Mouse (Mus musculus) CD4-positive, CD25-positive, alpha-beta regulatory T cell, adult 2 months (primary cell): ENCODE results near the gene Rock2.

ENCODE experiments used
- DNase-seq: peaks from one replicate; pipeline ENCODE4 v3.0.0-alpha.2; 2012; ENCODE audit warnings: low read depth, low spot score

Rock2 gene

GRCm38 (mm10) chr12:16872006-16872405 is 22.7 kb upstream of the Rock2 start:
- DNase-seq: no peak

GRCm38 (mm10) chr12:16872926-16873464 is 21.7 kb upstream of the Rock2 start:
- DNase-seq: no peak

GRCm38 (mm10) chr12:16873549-16873948 is 21.1 kb upstream of the Rock2 start:
- DNase-seq: no peak

GRCm38 (mm10) chr12:16874086-16874485 is 20.6 kb upstream of the Rock2 start:
- DNase-seq: peak; percentile 63

- DNase-seq: no peak
Observed at GRCm38 (mm10) chr12:16875269-16875668, 19.4 kb upstream of the Rock2 start.

GRCm38 (mm10) chr12:16875678-16876077 is 19.0 kb upstream of the Rock2 start:
- DNase-seq: no peak

- no peak for DNase-seq
Observed at GRCm38 (mm10) chr12:16876667-16877066, 18.0 kb upstream of the Rock2 start.

- no peak for DNase-seq
Observed at GRCm38 (mm10) chr12:16877141-16877540, 17.6 kb upstream of the Rock2 start.

- DNase-seq: no peak
Observed at GRCm38 (mm10) chr12:16877679-16878078, 17.0 kb upstream of the Rock2 start.

GRCm38 (mm10) chr12:16879369-16879768 is 15.3 kb upstream of the Rock2 start:
- no peak for DNase-seq

- DNase-seq: no peak
Observed at GRCm38 (mm10) chr12:16880077-16880476, 14.6 kb upstream of the Rock2 start.

- no peak for DNase-seq
Observed at GRCm38 (mm10) chr12:16882442-16882841, 12.3 kb upstream of the Rock2 start.

- DNase-seq: no peak
Observed at GRCm38 (mm10) chr12:16883111-16883510, 11.6 kb upstream of the Rock2 start.

GRCm38 (mm10) chr12:16884534-16884933 is 10.2 kb upstream of the Rock2 start:
- no peak for DNase-seq

GRCm38 (mm10) chr12:16886354-16886753 is 8.3 kb upstream of the Rock2 start:
- no peak for DNase-seq

- DNase-seq: no peak
Observed at GRCm38 (mm10) chr12:16893039-16893438, 1.7 kb upstream of the Rock2 start.

- peak; percentile 29 for DNase-seq
Observed at GRCm38 (mm10) chr12:16893656-16894395, 869 bp upstream of the Rock2 start.

- peak; percentile 63 for DNase-seq
Observed at GRCm38 (mm10) chr12:16895221-16895928, 680 bp downstream of the Rock2 start.

GRCm38 (mm10) chr12:16896073-16896789 is 1.5 kb downstream of the Rock2 start:
- DNase-seq: no peak

- no peak for DNase-seq
Observed at GRCm38 (mm10) chr12:16897225-16897624, 2.5 kb downstream of the Rock2 start.

GRCm38 (mm10) chr12:16898221-16898620 is 3.5 kb downstream of the Rock2 start:
- DNase-seq: no peak

GRCm38 (mm10) chr12:16898790-16899189 is 4.1 kb downstream of the Rock2 start:
- DNase-seq: no peak
